Mouse (Mus musculus) embryonic facial prominence, embryonic 15.5 days (tissue): ENCODE data around the gene Colgalt2. TPM values are rescaled to one million over a fixed set of nuclear protein-coding genes. Genes with fewer than 3 reads are reported as not detected.
A peak's percentile ranks its signal among the peaks of the same experiment; 100 is the strongest.

Source experiments
- ATAC-seq: fragments of 200-750 bp; cut with Nextera tagmentation; 2 replicates; pipeline ENCODE4 v1.8.0; 2017; ENCODE audit warnings: low read depth, moderate TSS enrichment; ENCODE audit not compliant: insufficient number of reproducible peaks, low FRiP score, low TSS enrichment
- H3K27ac ChIP-seq: fragments of 300-500 bp; sonication (generic); replicated peaks from 2 replicates; pipeline ENCODE4 v1.5.1; 2015; ENCODE audit warnings: mild to moderate bottlenecking, inconsistent platforms
- H3K27me3 ChIP-seq: fragments of 300-500 bp; sonication (generic); 2 replicates; pipeline ENCODE4 v1.6.1; 2015; ENCODE audit warnings: inconsistent platforms
- H3K36me3 ChIP-seq: fragments of 300-500 bp; sonication (generic); 2 replicates; pipeline ENCODE4 v1.6.1; 2015; ENCODE audit warnings: mild to moderate bottlenecking, inconsistent platforms
- H3K4me1 ChIP-seq: fragments of 300-500 bp; sonication (generic); 2 replicates; pipeline ENCODE4 v1.6.1; 2015; ENCODE audit warnings: inconsistent platforms
- H3K4me2 ChIP-seq: fragments of 300-500 bp; sonication (generic); replicated peaks from 2 replicates; pipeline ENCODE4 v1.6.1; 2015; ENCODE audit warnings: mild to moderate bottlenecking, inconsistent platforms
- H3K4me3 ChIP-seq: fragments of 300-500 bp; sonication (generic); replicated peaks from 2 replicates; pipeline ENCODE4 v1.5.1; 2015; ENCODE audit warnings: mild to moderate bottlenecking, inconsistent platforms
- H3K9ac ChIP-seq: fragments of 300-500 bp; sonication (generic); 2 replicates; pipeline ENCODE4 v1.6.1; 2015; ENCODE audit warnings: inconsistent platforms
- H3K9me3 ChIP-seq: fragments of 300-500 bp; sonication (generic); replicated peaks from 2 replicates; pipeline ENCODE4 v1.6.1; 2016; ENCODE audit warnings: inconsistent platforms
- WGBS: fragments of 180-500 bp; shearing (Covaris S2); methylation state at CpG from one replicate; pipeline ENCODE4 v1.1.7; 2015; 5-methylcytosine and 5-hydroxymethylcytosine counted together
- polyA plus RNA-seq: library from polyadenylated mRNA; unstranded; fragments of >200 nt; fragmentation: Nextera tagmentation; extraction: Ambion mirVana; gene quantifications from 2 replicates; pipeline ENCODE4 v1.2.1, GENCODE M21; 2015

Colgalt2 gene
- polyA plus RNA-seq, 1 experiment from 2014 or later: 4.7 TPM

DNA sequence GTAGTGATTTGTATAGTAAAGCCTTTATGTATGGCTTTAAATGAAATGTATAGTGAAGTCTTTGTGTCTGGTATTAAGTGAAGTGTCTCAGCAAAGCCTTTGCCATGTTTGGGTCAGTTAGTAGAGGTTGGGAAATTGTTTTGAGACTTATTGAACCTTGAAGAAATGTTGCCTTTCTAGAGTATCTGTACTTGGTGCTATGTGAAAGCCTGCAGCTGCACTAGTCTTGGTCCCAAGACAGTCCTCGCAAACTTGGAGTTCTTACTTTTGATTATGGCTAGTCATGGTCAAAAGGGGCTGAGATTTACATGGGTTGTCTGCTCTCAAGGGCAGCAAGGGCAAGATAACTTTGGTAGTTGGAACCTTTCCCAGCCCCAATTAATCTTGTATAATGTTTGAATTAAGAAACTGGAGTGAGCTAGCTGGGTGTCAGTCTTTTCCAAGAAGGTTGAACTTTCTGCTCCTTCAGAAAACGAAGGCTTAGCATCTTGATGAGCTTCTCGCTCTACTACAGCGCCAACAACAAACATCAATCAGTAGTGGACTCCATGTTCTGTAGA lies 4.6 kb upstream of the Colgalt2 start:
- Histone ChIP-seq H3K27me3 (no peaks in the 10 kb centered on the region; the same call in 1 of the 2 replicates), H3K36me3 (no peaks in the 10 kb centered on the region), H3K4me3 (no peak overlapping the region), H3K27ac (no peak overlapping the region), H3K4me1 (0 out of 2 replicates have a peak, but pooled peaks cover 5% of the 10 kb centered on the region), H3K9me3 (no peaks in the 10 kb centered on the region), H3K4me2 (no peak overlapping the region), H3K9ac (no peak overlapping the region)
- ATAC-seq: no peak
- WGBS: 84% methylated on average over 4 of the region's 4 CpGs

DNA sequence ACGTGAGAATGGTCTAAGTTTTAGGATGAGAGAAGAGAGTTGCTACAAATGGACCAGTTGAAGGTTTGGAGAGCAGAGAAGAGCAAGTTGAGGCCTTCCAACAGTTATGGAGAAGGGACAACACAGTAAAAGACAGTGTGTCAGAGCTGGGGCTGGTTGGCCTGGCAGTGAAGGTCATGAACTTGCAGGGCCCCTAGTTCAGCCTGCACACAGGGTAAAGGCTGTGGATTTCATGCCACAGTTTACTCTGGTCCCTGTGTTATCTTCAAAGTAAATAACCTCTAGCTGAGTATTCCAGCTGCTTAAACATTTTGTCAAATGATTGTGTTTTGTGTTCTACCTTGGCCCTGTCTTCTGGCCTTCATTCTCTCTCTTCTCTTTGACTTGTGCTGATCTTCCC lies 922 bp upstream of the Colgalt2 start:
- H3K4me2 ChIP-seq: no peak overlapping the region
- peaks cover 7% of the 10 kb centered on the region for H3K27me3 ChIP-seq
- H3K9ac ChIP-seq: no peak overlapping the region
- H3K4me1 ChIP-seq: peaks cover 20% of the 10 kb centered on the region
- H3K27ac ChIP-seq: no peak overlapping the region
- H3K9me3 ChIP-seq: no peaks in the 10 kb centered on the region
- no peaks in the 10 kb centered on the region for H3K36me3 ChIP-seq
- 67% methylated on average over 1 of the region's 1 CpGs for WGBS
- no peak overlapping the region for H3K4me3 ChIP-seq
- no peak for ATAC-seq

DNA sequence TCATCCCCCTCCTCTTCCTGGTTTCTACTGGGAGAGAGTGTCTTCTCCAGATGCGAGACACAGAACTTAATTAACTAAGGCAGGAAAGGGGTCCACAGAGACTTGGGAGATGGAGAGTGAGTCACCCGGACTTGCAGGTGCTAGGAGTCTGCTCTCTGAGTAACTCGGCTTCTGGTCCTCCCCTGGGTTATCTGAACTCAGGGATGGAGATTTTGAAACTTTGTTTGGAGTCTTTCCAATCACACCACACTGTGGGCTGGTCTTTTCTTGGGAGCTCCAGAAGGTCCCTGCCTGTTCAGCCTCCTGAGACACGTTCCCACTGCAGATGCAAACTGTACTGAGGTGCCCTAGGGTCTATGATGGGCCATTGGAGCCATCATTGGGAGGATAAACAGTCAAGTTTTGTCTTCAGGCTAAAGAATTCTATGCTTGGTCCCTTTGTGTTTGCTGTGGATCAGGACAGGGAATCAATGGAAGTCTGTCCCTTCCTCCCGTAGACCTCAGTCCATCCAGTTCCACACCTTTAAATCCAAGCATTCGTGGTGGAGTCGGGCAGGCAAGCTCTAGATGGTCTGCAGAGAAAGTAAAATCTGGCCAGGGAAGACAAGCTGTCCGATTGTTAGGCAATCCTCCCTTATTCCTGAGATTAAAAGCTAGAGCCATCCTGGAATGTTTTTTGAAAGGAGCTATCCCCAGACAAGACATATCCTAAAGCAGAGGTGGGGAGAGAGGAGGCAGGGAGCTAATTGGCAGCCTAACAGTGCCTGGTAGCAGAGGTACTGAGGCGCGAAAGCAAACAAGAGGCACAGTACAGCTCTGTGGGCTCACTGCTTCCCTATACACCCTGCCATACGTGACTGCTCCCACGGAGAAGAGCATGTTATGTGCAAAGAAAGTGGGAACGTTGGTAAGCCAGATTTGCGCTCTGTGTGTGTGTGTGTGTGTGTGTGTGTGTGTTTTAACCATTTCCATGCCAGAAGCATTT lies 1.2 kb downstream of the Colgalt2 start:
- H3K27ac ChIP-seq: no peak overlapping the region; the same call in 1 of the 2 replicates
- peaks cover 7% of the 10 kb centered on the region for H3K27me3 ChIP-seq
- no peaks in the 10 kb centered on the region for H3K36me3 ChIP-seq
- peak overlapping the region; percentile 49; the same call in 1 of the 2 replicates for H3K9ac ChIP-seq
- H3K4me1 ChIP-seq: peaks cover 20% of the 10 kb centered on the region
- ATAC-seq: peak; percentile 32
- no peaks in the 10 kb centered on the region for H3K9me3 ChIP-seq
- 10% methylated on average over 14 of the region's 14 CpGs for WGBS
- H3K4me3 ChIP-seq: peak overlapping the region; percentile 64
- peak overlapping the region; percentile 95 for H3K4me2 ChIP-seq

DNA sequence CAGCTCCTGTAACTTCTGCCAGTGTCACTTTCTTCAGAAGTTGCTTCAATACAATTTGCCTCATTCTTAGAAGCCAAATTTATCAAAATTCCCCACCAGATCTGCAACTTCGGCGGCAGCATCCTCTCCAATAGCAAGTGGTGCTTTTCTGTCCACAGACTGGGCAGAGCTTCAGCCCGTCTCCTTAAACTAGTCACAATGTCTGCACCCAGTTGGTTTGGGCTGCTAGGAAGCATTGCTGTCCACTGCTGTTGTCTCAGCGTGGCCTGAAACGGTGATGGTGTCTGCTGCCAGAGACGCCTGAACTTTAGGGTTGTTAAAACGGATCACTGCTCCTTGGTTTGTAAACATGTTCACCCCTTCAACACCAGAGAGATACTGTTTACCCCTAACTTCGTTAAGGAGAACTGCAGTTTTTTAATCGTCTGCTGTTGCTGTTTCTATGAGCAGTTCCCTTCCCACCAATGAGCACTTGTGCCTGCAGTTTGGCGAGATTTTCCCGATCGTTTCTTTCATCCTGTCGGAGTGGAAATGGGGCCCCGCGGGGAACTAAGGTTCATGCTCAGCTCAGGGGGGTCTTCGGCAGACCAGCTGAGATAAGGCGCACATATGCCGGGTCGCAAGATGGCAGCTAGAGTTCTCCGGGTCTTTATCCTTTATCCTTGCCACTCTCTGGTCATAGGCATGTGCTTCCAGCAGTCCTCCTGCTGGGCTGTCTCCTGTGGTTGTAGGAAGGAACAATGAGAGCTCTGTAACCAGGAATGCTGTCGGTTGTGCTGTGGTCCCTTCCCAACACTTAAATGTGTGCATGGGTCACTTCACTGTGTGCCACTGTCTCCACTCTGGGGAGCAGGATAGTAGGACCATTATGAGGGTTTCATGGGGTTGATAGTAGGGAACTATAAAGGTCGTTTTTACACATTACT lies 7.7 kb downstream of the Colgalt2 start:
- ATAC-seq: no peak

DNA sequence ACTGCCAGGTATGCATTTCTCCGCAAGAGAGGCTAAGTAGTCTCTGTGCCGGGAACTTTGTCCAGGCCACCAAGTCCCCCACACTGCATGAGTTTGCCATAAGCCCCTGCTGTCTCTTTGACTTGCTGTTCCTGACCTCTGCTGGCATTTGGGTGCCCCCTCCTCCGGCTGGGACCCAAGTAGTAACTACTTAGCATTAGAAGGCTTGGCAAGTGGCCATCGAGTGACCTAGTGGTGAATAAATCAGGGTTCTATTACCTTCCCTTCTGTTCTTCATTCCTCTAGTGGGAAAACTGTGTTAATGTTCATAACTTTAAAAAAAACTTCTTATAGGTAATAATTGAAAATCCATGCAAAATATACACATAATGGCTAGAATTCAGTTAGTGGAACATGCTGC lies 9.7 kb downstream of the Colgalt2 start:
- peaks cover 7% of the 10 kb centered on the region; the same call in 1 of the 2 replicates for H3K4me1 ChIP-seq
- H3K27ac ChIP-seq: no peak overlapping the region
- ATAC-seq: no peak
- no peak overlapping the region for H3K4me2 ChIP-seq
- no peaks in the 10 kb centered on the region for H3K36me3 ChIP-seq
- H3K27me3 ChIP-seq: no peaks in the 10 kb centered on the region
- no peak overlapping the region for H3K9ac ChIP-seq
- 77% methylated on average over 4 of the region's 4 CpGs for WGBS
- H3K9me3 ChIP-seq: no peaks in the 10 kb centered on the region
- H3K4me3 ChIP-seq: no peak overlapping the region

More for the DNA sequence above, 7.7 kb downstream of the Colgalt2 start:
- H3K27ac ChIP-seq: no peak overlapping the region
- H3K4me1 ChIP-seq: peaks cover 7% of the 10 kb centered on the region; the same call in 1 of the 2 replicates
- no peaks in the 10 kb centered on the region for H3K36me3 ChIP-seq
- H3K4me3 ChIP-seq: 0 out of 2 replicates have a peak overlapping the region, but pooled peaks have one; percentile 13
- no peak overlapping the region for H3K9ac ChIP-seq
- WGBS: 35% methylated on average over 22 of the region's 22 CpGs
- H3K9me3 ChIP-seq: no peaks in the 10 kb centered on the region
- no peaks in the 10 kb centered on the region for H3K27me3 ChIP-seq
- H3K4me2 ChIP-seq: peak overlapping the region; percentile 27

DNA sequence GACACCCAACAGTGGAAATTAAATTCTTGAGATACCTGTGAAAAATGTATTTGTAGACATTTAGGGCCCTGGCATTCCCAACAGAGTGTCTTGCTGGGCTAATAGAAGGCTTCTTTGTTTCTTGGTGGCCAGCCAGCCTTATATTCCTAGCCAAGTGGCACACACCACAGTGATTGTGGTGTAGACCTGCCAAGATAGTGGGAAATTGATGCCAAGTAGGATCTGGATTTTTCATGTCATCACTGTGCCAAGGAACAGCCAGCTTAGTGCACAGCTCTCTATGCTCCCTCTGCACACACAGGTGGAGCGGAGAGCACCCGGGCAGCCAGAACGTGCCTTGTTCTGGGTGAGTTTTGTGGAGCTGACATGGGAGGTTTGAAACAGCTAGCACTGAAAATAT lies 11.0 kb downstream of the Colgalt2 start:
- Histone ChIP-seq H3K4me2 (no peak overlapping the region), H3K27ac (no peak overlapping the region), H3K9ac (no peak overlapping the region), H3K27me3 (no peaks in the 10 kb centered on the region), H3K4me3 (no peak overlapping the region), H3K4me1 (peaks cover 7% of the 10 kb centered on the region; the same call in 1 of the 2 replicates), H3K9me3 (no peaks in the 10 kb centered on the region), H3K36me3 (no peaks in the 10 kb centered on the region)
- ATAC-seq: no peak
- 79% methylated on average over 3 of the region's 3 CpGs for WGBS

DNA sequence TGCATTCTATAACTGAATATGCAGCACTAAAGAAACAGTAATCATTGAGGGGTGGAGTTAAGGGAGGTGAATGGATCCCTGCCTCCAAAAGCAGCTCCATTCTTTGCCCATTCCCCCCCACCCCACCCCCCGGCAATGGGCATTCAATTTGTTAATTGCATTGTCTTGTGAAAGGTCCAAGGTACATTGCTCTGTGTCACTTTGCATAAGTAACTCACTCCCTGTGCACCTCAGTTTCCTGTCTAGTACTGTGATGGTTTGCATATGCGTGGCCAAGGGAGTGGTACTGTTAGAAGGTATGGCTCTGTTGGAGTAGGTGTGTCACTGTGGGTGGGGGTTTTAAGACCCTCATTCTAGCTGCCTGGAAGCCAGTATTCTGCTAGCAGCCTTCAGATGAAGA lies 13.5 kb downstream of the Colgalt2 start:
- 92% methylated on average over 2 of the region's 2 CpGs for WGBS
- Histone ChIP-seq H3K9ac (no peak overlapping the region), H3K4me3 (no peak overlapping the region), H3K9me3 (no peaks in the 10 kb centered on the region), H3K27ac (no peak overlapping the region), H3K4me2 (no peak overlapping the region), H3K36me3 (no peaks in the 10 kb centered on the region), H3K27me3 (no peaks in the 10 kb centered on the region), H3K4me1 (no peaks in the 10 kb centered on the region)
- no peak for ATAC-seq

DNA sequence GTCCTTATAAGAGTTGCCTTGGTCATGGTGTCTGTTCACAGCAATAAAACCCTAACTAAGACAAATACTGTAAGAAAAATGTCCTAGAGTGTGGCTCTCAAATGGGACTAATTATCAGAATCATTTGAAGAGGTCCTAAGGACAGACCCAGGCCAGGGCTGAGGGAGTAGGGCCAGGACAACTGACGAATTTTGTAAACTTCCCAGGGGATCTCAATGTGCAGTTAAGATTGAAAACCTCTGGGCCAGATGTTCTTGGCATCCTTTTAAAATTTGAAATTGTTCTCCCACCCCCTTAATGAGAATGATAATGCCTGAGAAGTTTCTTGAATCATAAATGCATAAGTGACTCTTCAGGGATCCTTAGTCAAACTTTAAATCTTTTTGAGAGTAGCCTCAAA lies 14.3 kb downstream of the Colgalt2 start:
- no peak overlapping the region for H3K9ac ChIP-seq
- no peaks in the 10 kb centered on the region for H3K9me3 ChIP-seq
- no peak for ATAC-seq
- no peak overlapping the region for H3K4me3 ChIP-seq
- 49% methylated on average over 1 of the region's 1 CpGs for WGBS
- H3K27me3 ChIP-seq: no peaks in the 10 kb centered on the region
- no peak overlapping the region for H3K27ac ChIP-seq
- no peaks in the 10 kb centered on the region for H3K36me3 ChIP-seq
- no peaks in the 10 kb centered on the region for H3K4me1 ChIP-seq
- no peak overlapping the region for H3K4me2 ChIP-seq

DNA sequence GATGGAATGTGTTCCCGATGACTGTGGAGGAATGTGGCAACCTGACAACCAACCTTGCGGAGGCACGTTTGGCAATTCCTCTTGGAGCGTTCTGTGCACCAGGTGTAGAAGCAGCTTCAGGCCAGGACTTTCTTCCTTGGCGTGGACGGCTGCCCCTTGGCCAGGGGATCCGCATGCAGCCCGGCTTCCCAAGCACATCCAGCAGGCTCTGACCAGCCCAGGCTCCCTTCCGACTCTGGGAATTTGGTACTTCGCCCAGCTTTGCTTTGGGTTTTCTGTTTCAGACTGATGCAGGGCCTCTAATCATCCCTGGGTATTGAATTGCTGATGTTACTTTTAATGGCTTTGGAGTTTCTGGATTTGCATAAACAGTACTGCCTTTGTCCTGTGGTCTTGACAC lies 14.8 kb downstream of the Colgalt2 start:
- ATAC-seq: no peak
- H3K4me3 ChIP-seq: no peak overlapping the region
- no peaks in the 10 kb centered on the region for H3K9me3 ChIP-seq
- H3K4me1 ChIP-seq: no peaks in the 10 kb centered on the region
- H3K27me3 ChIP-seq: no peaks in the 10 kb centered on the region
- H3K36me3 ChIP-seq: no peaks in the 10 kb centered on the region
- no peak overlapping the region; the same call in 1 of the 2 replicates for H3K27ac ChIP-seq
- H3K9ac ChIP-seq: no peak overlapping the region
- no peak overlapping the region for H3K4me2 ChIP-seq
- WGBS: 43% methylated on average over 10 of the region's 10 CpGs

DNA sequence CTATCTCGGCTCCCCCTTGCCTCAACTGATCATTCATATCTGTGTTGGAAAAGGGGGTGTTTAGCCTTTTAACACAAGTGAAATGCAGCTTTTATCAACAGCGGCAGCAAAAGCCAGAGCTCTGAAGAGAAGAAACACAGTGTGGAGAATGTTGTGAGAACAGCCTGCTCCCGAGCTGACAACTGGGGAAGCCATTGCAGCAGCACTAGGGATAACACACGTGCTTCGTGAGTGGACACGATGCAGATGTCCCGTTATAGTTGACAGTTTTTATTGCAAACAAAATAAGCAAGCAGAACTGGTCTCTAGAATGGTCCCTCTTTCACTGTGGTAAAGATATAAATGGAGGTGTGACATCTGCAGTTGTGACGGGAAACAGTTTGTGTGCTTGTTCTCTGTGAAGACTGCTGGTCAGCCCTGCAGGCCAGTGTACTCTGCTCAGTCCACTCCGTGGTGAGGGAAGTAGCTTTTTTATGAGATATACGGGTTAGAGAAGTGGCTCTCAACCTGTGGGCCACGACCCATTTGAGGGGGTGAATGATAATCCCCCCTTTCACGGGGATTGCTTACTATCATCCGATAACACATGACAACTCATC lies 16.8 kb downstream of the Colgalt2 start:
- Histone ChIP-seq H3K9me3 (no peaks in the 10 kb centered on the region), H3K27me3 (no peaks in the 10 kb centered on the region), H3K4me1 (no peaks in the 10 kb centered on the region), H3K36me3 (no peaks in the 10 kb centered on the region), H3K27ac (no peak overlapping the region), H3K9ac (no peak overlapping the region), H3K4me2 (no peak overlapping the region), H3K4me3 (no peak overlapping the region)
- ATAC-seq: no peak
- 77% methylated on average over 13 of the region's 13 CpGs for WGBS
